Mouse (Mus musculus) heart, embryonic 13.5 days (tissue): ENCODE measurements around the gene Myg1. TPM values are rescaled to one million over a fixed set of nuclear protein-coding genes. Genes with fewer than 3 reads are reported as not detected.

ENCODE experiments used
- ATAC-seq: fragments of 200-750 bp; cut with Nextera tagmentation; 2 replicates; pipeline ENCODE4 v1.8.0; 2017; ENCODE audit warnings: moderate TSS enrichment; ENCODE audit not compliant: insufficient number of reproducible peaks, low FRiP score, low TSS enrichment; ENCODE audit errors: extremely low read depth
- H3K27ac ChIP-seq: fragments of 300-500 bp; sonication (generic); replicated peaks from 2 replicates; pipeline ENCODE4 v1.5.1; 2015; ENCODE audit warnings: moderate library complexity, mild to moderate bottlenecking, inconsistent platforms
- H3K27me3 ChIP-seq: fragments of 300-500 bp; sonication (generic); replicated peaks from 2 replicates; pipeline ENCODE4 v1.6.1; 2015; ENCODE audit warnings: mild to moderate bottlenecking, inconsistent platforms
- H3K36me3 ChIP-seq: fragments of 300-500 bp; sonication (generic); 2 replicates; pipeline ENCODE4 v1.6.1; 2015; ENCODE audit warnings: mild to moderate bottlenecking, inconsistent platforms
- H3K4me1 ChIP-seq: fragments of 300-500 bp; sonication (generic); 2 replicates; pipeline ENCODE4 v1.6.1; 2015; ENCODE audit warnings: inconsistent platforms
- H3K4me2 ChIP-seq: fragments of 300-500 bp; sonication (generic); 2 replicates; pipeline ENCODE4 v1.6.1; 2015; ENCODE audit warnings: inconsistent platforms, mild to moderate bottlenecking, moderate library complexity
- H3K4me3 ChIP-seq: fragments of 300-500 bp; sonication (generic); 2 replicates; pipeline ENCODE4 v1.5.1; 2015; ENCODE audit warnings: moderate library complexity, mild to moderate bottlenecking, inconsistent platforms
- H3K9ac ChIP-seq: fragments of 300-500 bp; sonication (generic); 2 replicates; pipeline ENCODE4 v1.6.1; 2015; ENCODE audit warnings: inconsistent platforms, mild to moderate bottlenecking, moderate library complexity
- H3K9me3 ChIP-seq: fragments of 300-500 bp; sonication (generic); 2 replicates; pipeline ENCODE4 v1.6.1; 2016; ENCODE audit warnings: inconsistent platforms
- WGBS: fragments of 180-500 bp; shearing (Covaris S2); methylation state at CpG from one replicate; pipeline ENCODE4 v1.1.7; 2015; ENCODE audit warnings: mixed read lengths; 5-methylcytosine and 5-hydroxymethylcytosine counted together
- polyA plus RNA-seq: library from polyadenylated mRNA; unstranded; fragments of >200 nt; fragmentation: Nextera tagmentation; extraction: Ambion mirVana; gene quantifications from 2 replicates; pipeline ENCODE4 v1.2.1, GENCODE M21; 2015

The Myg1 gene
- polyA plus RNA-seq, 1 experiment from 2014 or later, result 60.0 TPM

DNA sequence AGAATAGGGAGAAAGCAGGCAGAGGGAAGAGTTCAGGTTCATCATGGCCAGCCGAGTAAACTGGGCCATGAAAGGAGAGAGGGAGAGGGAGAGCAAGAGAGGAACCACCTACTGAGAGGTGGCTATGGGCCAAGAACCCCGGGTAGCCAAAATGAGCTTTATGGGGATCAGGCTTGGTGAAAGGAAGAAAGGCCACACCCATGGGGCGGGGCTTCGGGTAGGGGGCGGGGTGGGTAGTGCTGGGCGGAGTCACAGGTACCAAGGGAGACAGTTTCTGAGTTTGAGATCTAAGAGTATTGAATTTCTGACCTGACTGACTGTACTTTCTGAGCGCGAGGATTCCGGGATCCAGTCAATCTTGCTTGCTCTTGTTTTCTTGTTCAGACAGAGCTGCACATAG lies 55.1 kb downstream of the Myg1 start:
- Histone ChIP-seq H3K36me3 (no peaks in the 10 kb centered on the region), H3K27ac (no peak overlapping the region), H3K4me2 (no peak overlapping the region), H3K4me1 (no peaks in the 10 kb centered on the region), H3K4me3 (no peak overlapping the region), H3K9ac (no peak overlapping the region), H3K27me3 (no peaks in the 10 kb centered on the region), H3K9me3 (no peaks in the 10 kb centered on the region)
- ATAC-seq, result no peak
- 43% methylated on average over 9 of the region's 9 CpGs for WGBS

Other genes with a start within 250 kb of the Myg1 start
- gene Tns2, start 231.3 kb upstream of the Myg1 start, polyA plus RNA-seq, result 26.3 and 32.5 TPM in 2 replicates
- 19.5 and 20.0 TPM in 2 replicates for gene Spryd3, start 195.5 kb upstream of the Myg1 start, polyA plus RNA-seq
- 3.5 and 3.7 TPM in 2 replicates for gene Igfbp6, start 187.3 kb upstream of the Myg1 start, polyA plus RNA-seq
- 0.53 and 1.5 TPM in 2 replicates for gene Soat2, start 181.2 kb upstream of the Myg1 start, polyA plus RNA-seq
- 30.3 and 31.7 TPM in 2 replicates for gene Zfp740, start 128.5 kb upstream of the Myg1 start, polyA plus RNA-seq
- 33.4 and 41.6 TPM in 2 replicates for gene Csad, start 127.0 kb upstream of the Myg1 start, polyA plus RNA-seq
- 0.46 and 0.78 TPM in 2 replicates for gene Itgb7, start 99.8 kb upstream of the Myg1 start, polyA plus RNA-seq
- gene Rarg, start 74.2 kb upstream of the Myg1 start, polyA plus RNA-seq, result 9.0 and 9.1 TPM in 2 replicates
- gene Gm9918, start 61.1 kb upstream of the Myg1 start, polyA plus RNA-seq, result not detected in 2 replicates
- gene Mfsd5, start 52.3 kb upstream of the Myg1 start, polyA plus RNA-seq, result 46.1 and 46.7 TPM in 2 replicates
- 18.9 and 19.3 TPM in 2 replicates for gene Espl1, start 35.4 kb upstream of the Myg1 start, polyA plus RNA-seq
- 310 and 347 TPM in 2 replicates for gene Pfdn5, start 5.6 kb upstream of the Myg1 start, polyA plus RNA-seq
- 54.0 and 58.1 TPM in 2 replicates for gene Aaas, start 19.1 kb downstream of the Myg1 start, polyA plus RNA-seq
- gene Sp7, start 35.5 kb downstream of the Myg1 start, polyA plus RNA-seq, result 0.16 and 0.19 TPM in 2 replicates
- 4.3 and 4.6 TPM in 2 replicates for gene Sp1, start 74.4 kb downstream of the Myg1 start, polyA plus RNA-seq
- gene Amhr2, start 113.7 kb downstream of the Myg1 start, polyA plus RNA-seq, result 0.82 and 1.4 TPM in 2 replicates
- gene Prr13, start 127.3 kb downstream of the Myg1 start, polyA plus RNA-seq, result 93.9 and 102 TPM in 2 replicates
- 141 and 142 TPM in 2 replicates for gene Pcbp2, start 138.8 kb downstream of the Myg1 start, polyA plus RNA-seq
- gene Gm10337, start 172.0 kb downstream of the Myg1 start, polyA plus RNA-seq, result 4.2 TPM in 1 of 2 replicates, not detected in the other
- gene Map3k12, start 185.4 kb downstream of the Myg1 start, polyA plus RNA-seq, result 10.8 and 11.6 TPM in 2 replicates
- 94.6 and 103 TPM in 2 replicates for gene Tarbp2, start 186.5 kb downstream of the Myg1 start, polyA plus RNA-seq
- 1.0 and 2.3 TPM in 2 replicates for gene Npff, start 193.2 kb downstream of the Myg1 start, polyA plus RNA-seq